Mouse (Mus musculus) frontal cortex, postnatal 25 days (tissue): ENCODE results near the gene Shf.
"Not testable (repeated sequence)": the region's sequence is repeated elsewhere in the genome, so short reads cannot be mapped to it uniquely, and the experiment has no call there.

Experiments
- DNase-seq, 2 experiments: peaks; one replicate each; pipeline ENCODE4 v3.0.0; 2022; ENCODE audit warnings: low spot score in 2 of 2

The Shf gene

DNA sequence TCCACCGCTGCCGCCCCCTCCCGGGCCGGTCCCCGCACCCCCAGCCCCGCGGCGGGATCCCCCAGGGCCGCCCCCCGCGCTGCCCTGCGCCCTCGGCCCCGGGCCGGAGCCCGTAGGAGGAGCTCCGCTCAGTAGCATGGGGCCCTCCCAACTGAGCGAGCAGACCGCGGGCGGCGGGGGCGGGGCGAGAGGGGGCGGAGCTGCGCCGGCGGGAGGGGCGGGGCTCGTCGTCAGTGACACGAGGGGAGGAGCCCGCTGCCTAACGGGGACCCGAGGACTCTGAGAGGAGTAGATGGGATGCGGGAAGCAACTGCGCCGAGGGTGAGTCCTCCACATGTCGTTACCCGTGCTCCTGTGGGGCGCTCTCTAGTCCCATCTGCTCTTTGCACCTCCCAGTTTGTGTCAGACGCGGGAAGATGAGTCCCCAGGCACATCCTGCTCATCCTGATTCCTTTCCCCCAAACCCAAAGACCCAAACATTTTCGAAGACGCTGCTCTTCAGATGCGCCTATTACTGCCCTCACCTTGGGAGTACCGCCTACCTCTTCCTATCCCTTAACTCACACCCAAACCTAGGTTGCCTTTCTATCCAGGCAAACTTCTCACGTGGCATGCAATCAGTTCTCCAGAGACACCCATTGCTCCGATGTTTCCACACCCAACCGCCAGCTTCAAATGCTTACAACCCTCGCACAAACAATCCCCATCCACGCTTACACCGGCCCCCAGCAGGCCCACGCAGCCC is at the start of gene Shf:
TSS of gene Shf (minus strand) at position 168 of the 745 bp plus-strand sequence.
- peak; percentile 56 to 74 for DNase-seq

DNA sequence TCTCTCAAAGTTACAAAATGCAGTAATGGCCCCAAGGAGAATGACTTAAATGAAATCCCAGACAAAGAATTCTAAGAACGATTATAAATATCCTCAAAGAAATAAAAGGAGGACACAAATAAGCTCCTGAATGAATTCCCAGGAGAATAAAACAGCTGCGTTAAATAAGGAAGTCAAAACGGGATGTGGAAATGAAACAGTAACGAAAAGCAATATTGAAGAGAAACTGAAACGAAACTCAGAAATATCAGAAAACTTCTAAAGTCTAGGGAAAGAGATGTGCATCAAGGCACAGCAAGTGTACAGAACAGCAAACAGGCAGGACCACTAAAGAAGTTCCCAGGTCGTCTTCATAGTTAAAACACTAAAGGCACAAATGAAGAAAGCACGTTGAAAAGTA is 40.0 kb upstream of the Shf start:
- DNase-seq, result no peak

DNA sequence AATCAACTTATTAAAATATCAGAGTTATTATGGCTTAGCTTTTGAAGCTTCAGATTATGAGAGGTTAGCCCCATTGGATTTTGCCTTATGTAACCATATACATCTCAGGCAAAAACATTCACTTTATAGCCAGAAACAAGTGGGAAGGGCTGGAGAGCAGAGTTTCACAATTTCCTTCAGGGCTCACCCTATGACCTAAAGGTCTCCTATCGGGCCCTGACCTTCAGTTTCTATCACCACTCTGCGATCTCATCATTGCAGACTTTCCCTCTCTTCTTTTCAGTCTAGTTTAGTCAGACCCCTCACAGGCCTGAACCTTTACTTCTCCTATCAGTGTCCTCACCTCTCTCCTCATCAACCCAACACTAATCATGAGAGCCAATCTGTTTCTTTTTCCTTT is 38.6 kb upstream of the Shf start:
- DNase-seq, result no peak

DNA sequence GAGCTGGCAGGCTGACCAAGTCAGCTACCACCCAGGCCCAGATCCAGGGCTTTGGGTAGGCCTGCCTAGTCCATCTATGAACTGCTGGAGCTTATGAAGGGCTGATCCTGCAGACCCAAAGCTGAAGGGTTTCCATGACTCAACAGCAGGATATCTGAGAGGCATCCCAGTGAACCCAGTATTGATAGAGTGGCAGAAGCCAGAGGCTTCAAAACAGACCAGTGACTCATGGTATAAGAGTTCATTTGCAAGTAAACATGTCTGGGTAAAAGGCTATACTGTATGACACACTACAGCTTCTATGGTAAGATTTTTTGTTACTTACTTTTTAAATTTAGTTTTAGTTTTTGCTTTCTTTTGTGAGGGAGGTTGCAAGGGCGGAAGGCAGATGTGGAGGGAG is 27.2 kb upstream of the Shf start:
- no peak for DNase-seq

DNA sequence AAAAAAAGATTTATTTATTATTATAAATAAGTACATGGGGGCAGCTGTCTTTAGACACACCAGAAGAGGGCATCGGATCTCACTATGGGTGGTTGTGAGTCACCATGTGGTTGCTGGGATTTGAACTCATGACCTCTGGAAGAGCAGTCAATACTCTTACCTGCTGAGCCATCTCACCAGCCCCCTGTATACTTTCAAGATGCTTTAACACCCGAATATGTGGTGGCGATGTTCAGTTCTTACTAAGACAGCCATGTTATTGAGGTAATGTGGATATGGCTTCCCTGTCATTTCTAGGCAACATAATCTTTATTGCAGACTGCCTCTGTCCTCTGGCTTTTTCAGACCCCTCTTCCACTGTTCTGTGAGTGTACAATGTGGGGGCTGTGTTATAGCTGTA is 18.2 kb upstream of the Shf start:
- DNase-seq, result not testable (repeated sequence)

DNA sequence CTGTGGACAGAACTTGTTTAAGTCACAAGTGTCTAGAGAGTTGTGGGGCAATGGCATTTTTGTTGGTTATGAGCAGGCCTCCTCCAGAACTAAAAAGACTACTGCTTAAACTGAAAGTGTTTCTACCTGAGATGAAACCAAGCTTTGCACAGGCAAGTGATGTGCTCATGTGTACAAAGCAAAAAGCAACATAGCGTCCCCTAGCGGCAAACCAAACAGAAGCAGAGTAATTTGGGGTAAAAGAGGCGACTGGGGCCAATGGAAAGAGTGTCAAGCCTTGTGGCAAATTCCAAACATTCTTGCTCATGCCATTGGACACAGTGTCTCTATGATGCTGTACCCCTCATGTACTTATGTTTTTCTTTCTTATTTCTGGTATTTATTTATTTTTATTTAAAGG is 16.1 kb upstream of the Shf start:
- no peak for DNase-seq

DNA sequence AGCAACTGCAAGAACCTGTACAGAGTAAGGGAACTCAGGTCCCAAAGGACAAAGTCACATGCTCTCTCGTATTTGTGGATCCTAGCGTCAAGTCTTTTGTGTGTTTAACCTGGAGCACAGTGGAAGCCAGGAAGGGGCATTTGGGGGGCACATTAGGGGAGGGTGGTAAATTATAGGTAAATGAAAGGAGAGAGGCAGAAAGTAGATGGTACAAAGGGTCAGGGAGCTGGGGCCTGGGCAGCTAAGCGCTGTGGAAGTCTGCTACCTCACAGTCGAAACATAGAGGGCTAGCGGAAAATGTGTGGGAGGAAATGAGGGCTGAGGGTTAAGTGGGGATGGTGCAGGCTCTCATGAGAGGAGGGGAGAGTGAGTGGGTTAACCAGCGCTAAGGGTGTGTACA is 13.2 kb upstream of the Shf start:
- no peak for DNase-seq

DNA sequence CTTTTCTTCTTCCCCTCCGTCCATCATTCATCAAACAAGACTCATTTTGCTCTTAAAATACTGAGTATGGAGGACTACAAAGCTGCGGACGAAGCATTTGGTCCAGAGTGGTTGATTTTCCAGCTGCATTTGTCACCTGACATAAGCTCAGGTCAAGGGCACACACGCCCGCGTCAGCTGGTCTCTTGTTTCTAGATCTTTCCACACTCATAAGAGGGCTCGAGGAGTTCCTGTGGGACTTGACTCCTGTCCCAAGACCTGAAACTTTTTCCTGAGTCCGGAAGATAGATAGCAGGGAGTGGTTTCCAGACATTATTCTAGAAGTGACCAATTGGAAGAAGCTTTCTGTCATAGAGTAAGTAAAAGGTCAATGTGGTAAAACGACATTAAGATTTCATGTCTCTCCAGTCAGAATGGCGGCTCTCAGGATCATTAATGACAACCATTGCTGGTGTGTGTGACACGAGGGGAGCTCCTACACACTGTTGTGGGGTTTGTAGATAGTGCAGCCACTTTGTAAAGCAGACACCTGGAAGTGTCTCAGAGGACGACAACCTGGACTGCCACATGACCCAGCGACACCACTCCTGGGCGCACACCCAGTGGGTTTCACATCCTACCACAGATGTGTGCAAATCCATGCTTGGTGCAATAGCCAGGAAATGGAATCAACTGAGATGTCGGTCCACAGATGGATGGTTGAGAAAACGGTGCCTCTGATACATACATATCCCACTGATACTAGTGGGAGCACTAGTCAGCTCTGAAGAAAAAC is 12.6 kb upstream of the Shf start:
- no peak for DNase-seq

DNA sequence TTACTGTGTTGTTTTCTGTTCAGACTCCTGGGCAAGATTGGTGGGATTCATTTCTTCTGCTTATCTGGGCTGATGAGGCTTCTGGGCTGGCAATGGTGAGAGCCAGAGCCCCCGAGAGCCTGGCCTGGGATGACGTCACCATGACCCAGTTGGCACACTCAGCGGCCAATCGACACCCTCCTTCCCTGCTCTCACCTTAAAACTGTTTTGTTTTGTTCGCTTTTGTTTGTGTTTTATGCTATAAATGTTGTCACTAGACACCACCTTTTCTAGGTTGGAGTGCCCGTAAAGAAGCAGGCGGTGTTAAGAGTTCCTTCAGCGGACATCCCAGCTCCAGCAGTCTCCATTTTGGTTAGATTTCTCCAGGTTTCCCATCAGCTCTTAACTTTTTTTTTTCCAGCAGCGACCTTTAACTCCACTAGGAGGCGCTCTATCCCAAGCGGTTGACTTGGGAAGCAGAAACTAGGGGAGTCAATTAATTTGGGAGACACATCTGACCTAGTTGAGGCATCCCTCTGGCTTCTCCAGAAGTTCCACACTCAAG is 11.9 kb upstream of the Shf start:
- no peak for DNase-seq

DNA sequence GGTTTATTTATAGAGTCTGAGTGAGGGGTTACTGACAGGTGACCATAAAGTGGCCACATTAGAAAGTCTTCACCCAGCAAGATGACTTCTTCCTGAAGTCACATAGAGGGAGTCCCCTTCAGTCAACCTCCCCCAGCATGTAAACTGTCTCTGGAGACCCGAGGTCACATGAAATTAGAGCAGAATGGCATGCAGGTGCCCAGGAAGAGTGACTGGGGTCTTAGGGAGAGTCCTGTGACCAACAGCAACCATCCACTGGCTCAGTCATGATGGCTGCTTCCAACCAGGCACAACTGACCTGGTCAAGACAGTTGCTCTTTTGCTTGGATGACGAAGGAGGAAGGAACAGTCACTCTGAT is 10.3 kb upstream of the Shf start:
- DNase-seq, result no peak

DNA sequence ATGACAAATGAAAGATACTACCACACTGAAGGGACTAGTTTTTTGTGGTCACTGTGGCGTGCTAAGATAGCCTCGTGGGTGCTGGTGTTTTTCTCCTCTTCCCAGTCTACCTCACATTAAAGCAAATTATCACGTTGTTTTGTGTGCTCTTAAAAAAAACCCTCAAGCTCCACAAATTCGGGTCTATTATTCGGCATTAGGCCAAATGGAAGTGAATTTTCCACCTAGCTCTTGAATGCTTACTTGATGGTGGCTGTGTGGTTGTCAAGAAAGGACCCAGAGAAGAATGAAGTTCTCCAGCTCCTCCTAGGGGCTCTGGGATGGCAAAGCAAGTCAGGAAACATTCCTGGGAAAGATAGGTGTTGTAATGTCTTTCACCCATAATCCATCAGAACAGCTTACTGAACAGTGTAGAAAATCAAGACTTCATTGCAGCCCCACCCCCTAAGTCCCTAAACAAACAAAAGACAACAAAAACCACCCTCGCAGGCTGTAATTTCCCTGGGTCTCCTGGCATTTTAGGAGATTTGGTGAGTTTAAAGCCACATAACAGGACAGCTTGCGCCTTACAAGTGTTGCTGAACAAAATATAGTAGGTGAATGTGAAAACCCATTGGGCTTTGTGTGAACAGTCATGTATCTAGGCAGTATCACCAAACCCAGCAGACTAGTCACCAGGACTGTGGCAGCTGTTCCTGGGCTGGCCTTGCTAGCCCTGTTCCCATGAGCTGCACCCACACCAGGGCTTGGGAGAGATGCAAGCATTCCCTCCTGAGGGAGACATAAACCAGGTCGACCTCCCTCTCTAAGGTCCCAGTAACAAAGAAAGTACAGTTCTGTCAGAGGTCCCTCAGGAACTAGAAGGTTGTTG is 9.7 kb upstream of the Shf start:
- no peak for DNase-seq

DNA sequence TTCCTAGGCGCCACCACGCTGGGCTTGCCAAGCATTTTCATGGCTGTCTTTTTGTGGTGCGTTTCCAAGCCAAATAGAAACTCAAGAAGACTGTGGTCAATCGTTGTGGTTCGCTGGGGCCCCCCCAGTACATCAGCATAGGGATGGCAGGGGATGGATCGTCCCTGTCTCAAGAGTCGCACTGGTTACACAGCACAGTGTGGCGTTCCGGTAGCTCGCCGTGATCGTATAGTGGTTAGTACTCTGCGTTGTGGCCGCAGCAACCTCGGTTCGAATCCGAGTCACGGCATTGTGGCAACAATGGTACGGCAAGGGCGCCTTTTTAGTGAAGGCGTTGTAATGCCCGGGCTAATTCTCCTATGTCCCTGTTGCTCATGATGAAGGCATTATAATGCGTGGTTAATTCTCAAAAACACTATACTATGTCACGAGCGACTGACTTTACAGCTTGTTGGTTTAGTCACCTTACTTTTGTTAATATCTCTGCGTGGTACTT is 8.8 kb upstream of the Shf start:
- DNase-seq, result peak; percentile 67 to 74

DNA sequence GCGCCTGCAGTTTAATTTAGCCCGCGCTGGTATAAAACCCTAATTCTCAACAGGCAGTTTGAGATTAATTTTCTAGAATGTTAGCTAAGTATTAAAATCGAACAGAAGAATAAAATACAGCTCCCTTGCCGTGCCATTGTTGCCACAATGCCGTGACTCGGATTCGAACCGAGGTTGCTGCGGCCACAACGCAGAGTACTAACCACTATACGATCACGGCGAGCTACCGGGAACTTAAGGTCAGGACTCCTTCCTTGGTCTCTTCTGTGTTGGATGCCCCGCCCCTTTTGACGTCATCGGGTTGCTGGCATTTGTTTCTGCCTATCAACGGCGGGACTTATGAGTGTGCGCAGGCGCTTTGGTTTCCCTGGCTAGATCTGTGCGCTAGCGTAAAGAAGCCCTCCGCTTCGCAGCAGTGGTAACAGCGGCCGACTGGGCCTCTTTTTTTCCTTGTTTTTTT is 8.3 kb upstream of the Shf start:
- DNase-seq, result peak; percentile 100

DNA sequence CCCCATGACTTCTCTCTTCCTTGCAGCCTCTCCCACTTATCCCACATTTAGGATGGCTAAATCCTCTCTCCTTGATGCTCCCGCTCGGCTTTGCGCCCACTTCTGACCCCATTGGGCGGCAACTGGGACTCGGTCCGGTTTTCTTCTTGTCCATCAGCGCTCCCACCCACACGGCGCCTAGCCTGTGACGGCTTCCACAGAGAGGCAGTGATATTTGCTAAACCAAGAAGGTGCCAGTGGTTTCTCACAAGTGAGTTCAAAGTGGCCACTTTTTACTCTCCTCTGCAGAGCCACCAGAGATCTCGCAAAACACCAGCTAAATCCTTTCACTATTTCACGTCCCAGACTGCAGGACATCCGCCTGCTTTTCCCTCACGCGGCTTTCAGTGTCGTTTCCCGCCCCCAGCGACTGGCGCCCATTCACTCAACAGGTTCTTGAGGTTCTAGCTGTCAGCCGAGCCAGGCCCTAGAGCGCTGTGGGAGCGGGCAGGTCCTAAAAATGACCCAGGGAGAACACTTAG is 7.1 kb upstream of the Shf start:
- no peak for DNase-seq

DNA sequence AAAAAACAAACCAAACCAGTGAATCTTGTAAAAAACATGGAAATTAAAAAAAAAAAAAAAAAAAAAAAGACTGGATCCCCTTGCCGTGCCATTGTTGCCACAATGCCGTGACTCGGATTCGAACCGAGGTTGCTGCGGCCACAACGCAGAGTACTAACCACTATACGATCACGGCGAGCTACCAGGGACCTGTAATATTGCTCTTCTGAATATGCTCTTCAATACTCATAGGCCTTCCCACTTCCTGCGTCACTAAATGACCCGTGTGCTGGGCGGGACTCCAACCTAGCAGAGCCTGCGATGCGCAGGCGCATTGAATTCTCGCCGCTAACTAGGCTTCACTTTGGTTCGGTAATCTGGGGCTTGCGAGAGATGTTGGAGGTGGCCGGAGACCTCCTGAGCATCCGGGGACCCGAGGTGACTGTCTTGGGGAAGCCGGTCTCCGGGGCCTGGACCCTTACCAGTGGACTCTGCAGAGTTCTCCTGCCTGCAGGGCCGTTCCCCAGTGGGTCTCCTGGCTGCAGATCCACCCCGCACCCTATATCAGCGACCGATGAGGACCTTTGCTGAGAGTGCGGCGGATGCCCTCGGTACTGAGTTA is 6.5 kb upstream of the Shf start:
- peak; percentile 94 to 96 for DNase-seq

DNA sequence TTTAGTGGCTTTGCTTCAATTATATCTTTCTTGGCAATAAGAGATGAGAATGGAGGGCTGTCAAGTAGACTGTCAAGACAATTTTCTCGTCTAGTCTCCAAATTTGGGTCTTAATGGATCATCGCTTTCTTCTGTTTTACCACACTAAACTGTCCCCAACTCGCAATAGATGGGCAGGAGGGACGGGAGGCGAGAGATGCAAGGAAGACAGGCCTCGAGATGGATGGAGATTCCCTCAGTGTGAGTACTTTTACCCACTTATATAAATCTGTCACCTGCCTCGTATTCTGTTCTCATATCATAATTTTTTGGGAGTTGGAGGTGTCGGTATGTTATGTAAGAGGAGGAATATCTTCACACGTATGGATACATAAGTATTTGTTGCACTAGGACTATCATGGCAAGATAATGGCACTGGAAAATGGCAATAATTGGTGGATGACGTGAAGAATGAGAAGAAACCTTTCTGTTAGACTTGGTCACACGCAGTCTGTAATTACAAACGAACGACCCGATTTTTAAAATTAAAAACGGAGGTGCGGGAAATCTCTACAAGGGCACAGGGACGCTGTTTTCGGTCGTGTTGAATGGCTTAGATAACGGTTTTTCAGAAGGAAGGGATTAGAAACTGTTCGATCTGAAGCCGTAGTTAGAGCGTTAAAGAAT is 5.8 kb upstream of the Shf start:
- no peak for DNase-seq

DNA sequence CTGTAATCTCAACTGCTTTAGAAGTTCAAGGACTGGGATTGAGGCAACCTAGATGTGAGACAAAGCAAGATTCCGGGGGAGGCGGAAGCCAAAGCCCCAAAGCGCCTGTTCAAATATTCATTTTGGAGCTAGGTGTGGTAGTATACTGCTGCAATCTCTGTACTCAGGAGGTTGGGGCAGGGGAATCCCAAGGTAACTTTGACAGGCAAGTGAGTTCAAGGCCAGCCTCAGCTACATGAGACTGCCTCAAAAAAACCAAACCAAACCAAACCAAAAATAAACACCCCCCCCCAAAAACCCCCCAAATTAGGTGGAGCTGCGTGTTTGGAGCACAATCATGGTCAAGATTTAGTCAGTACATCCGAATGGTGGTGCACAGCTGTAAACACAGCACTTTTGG is 5.0 kb upstream of the Shf start:
- no peak for DNase-seq

DNA sequence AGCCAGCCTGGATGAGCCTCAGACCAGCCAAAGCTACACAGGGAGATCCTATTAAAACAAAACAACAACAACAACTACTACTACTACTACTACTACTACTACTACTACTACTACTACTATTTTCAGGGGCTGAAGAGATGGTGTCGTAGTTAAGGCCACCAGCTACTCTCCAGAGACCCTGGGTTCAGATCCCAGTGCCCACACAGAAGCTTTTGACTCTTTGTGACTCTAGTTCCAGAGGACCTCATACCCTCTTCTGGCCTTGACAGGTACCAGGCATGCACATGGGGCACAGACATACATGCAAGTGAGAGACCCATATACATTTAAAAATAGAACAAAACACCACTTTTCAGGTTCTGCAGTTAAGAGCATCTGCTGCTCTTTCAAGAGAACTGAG is 3.6 kb upstream of the Shf start:
- no peak for DNase-seq

DNA sequence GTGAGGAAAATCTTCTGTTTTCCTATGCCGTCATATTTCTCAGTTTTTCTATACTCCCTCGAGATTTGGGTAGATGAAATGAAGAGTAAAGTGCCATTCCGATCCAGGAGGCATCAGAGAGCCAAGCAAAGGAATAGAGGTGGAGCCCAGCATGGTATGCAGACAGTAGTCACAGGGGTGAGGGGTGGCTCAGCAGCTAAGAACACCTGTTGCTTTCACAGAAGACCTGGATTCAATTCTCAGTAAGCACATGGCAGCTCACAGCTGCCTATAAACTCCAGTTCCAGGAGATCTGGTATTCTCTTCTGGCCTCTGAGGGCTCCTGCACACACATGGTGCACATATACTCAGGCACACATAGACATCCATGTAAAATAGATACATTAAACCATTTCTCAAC is 3.1 kb upstream of the Shf start:
- no peak for DNase-seq

DNA sequence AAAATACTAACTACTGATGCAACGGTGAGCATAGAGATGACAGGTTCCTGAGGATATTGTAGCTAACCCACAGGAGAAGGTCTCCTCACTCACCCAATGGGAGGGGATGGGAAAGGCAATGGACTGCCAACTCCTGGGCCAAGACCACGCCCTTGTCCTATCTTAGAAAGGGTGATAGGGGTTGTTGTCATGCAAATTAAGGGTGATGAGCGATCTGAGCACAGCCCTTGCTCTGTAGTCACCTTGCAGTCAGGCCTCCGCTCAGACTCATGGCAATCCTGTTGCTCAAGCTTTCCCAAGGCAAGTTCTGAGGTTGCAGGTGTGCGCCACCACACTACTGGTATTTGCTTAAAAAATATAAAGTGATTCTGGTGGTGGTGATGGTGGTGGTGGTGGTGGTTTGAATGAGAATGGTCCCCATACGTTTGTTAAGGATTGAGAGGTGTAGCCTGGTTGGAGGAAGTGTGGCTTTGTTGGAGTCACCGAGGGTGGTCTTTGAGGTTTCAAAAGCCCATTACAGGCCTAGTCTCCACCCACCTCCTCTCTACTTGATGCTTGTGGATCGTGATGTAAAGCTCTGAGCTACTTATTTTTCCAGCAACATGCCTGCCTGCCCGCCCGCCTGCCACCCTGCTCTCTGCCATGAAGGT is 1.3 kb upstream of the Shf start:
- no peak for DNase-seq
